Mouse (Mus musculus) neural tube, embryonic 11.5 days (tissue): ENCODE measurements around the gene Hdac7. TPM values are rescaled to one million over a fixed set of nuclear protein-coding genes. Genes with fewer than 3 reads are reported as not detected.

ENCODE experiments used
- ATAC-seq: fragments of 200-750 bp; cut with Nextera tagmentation; 2 replicates; pipeline ENCODE4 v1.8.0; 2017; ENCODE audit warnings: moderate number of reproducible peaks, mild to moderate bottlenecking, moderate TSS enrichment, moderate library complexity; ENCODE audit not compliant: insufficient read depth, low FRiP score, low TSS enrichment
- DNase-seq: peaks from one replicate; pipeline ENCODE4 v3.0.0-alpha.2; 2015; ENCODE audit warnings: low spot score
- H3K27ac ChIP-seq: fragments of 300-500 bp; sonication (generic); 2 replicates; pipeline ENCODE4 v1.5.1; 2014; ENCODE audit warnings: low read depth, mild to moderate bottlenecking, low read length
- H3K27me3 ChIP-seq: fragments of 300-500 bp; sonication (generic); 2 replicates; pipeline ENCODE4 v1.6.1; 2014; ENCODE audit warnings: mild to moderate bottlenecking, low read length, mixed read lengths; ENCODE audit not compliant: control insufficient read depth, insufficient read depth
- H3K36me3 ChIP-seq: fragments of 300-500 bp; sonication (generic); 2 replicates; pipeline ENCODE4 v1.6.1; 2014; ENCODE audit warnings: mild to moderate bottlenecking, low read length, moderate library complexity, mixed read lengths; ENCODE audit not compliant: control insufficient read depth, insufficient read depth
- H3K4me1 ChIP-seq: fragments of 300-500 bp; sonication (generic); 2 replicates; pipeline ENCODE4 v1.6.1; 2014; ENCODE audit warnings: low read length, mixed read lengths; ENCODE audit not compliant: control insufficient read depth, insufficient read depth
- H3K4me2 ChIP-seq: fragments of 300-500 bp; sonication (generic); 2 replicates; pipeline ENCODE4 v1.6.1; 2014; ENCODE audit warnings: low read depth, mild to moderate bottlenecking, moderate library complexity
- H3K4me3 ChIP-seq: fragments of 300-500 bp; sonication (generic); 2 replicates; pipeline ENCODE4 v1.5.1; 2014; ENCODE audit warnings: low read depth, low read length
- H3K9ac ChIP-seq: fragments of 300-500 bp; sonication (generic); 2 replicates; pipeline ENCODE4 v1.6.1; 2014; ENCODE audit warnings: mild to moderate bottlenecking, low read length
- H3K9me3 ChIP-seq: fragments of 300-500 bp; sonication (generic); 2 replicates; pipeline ENCODE4 v1.6.1; 2016; ENCODE audit warnings: low read length; ENCODE audit not compliant: control insufficient read depth
- WGBS: fragments of 180-500 bp; shearing (Covaris S2); extraction: QIAGEN DNeasy Blood & Tissue Kit; methylation state at CpG from one replicate; pipeline ENCODE4 v1.1.7; 2014; 5-methylcytosine and 5-hydroxymethylcytosine counted together
- polyA plus RNA-seq: library from polyadenylated mRNA; unstranded; fragments of >200 nt; fragmentation: Nextera tagmentation; extraction: Ambion mirVana; gene quantifications from 2 replicates; pipeline ENCODE4 v1.2.1, GENCODE M21; 2014

Hdac7 gene
- polyA plus RNA-seq, 1 experiment from 2014 or later: 21.0 TPM

- ATAC-seq: no peak
- Histone ChIP-seq H3K9ac (no peak overlapping the region), H3K4me1 (peaks cover 9% of the 10 kb centered on the region; the same call in 1 of the 2 replicates)
These were observed 62.1 kb downstream of the Hdac7 start for GRCm38 (mm10) chr15:97781961-97782748.

GRCm38 (mm10) chr15:97780611-97781031 is 63.7 kb downstream of the Hdac7 start:
- ATAC-seq: no peak

More at GRCm38 (mm10) chr15:97781961-97782748, 62.1 kb downstream of the Hdac7 start:
- Histone ChIP-seq H3K36me3 (no peaks in the 10 kb centered on the region), H3K4me3 (peak overlapping the region; percentile 15; the same call in 1 of the 2 replicates), H3K27ac (no peak overlapping the region), H3K4me2 (peak overlapping the region; percentile 31), H3K9me3 (no peaks in the 10 kb centered on the region), H3K27me3 (no peaks in the 10 kb centered on the region)
- 7% methylated on average over 24 of the region's 24 CpGs for WGBS
- DNase-seq: peak; percentile 52

GRCm38 (mm10) chr15:97779576-97779975 is 64.7 kb downstream of the Hdac7 start:
- no peak for DNase-seq
- H3K4me2 ChIP-seq: no peak overlapping the region
- no peak overlapping the region for H3K9ac ChIP-seq
- peaks cover 7% of the 10 kb centered on the region; the same call in 1 of the 2 replicates for H3K4me1 ChIP-seq
- WGBS: 73% methylated on average over 1 of the region's 1 CpGs
- no peak for ATAC-seq
- no peak overlapping the region for H3K4me3 ChIP-seq
- H3K27me3 ChIP-seq: no peaks in the 10 kb centered on the region
- no peaks in the 10 kb centered on the region for H3K9me3 ChIP-seq
- H3K36me3 ChIP-seq: no peaks in the 10 kb centered on the region
- no peak overlapping the region for H3K27ac ChIP-seq

More at GRCm38 (mm10) chr15:97780611-97781031, 63.7 kb downstream of the Hdac7 start:
- Histone ChIP-seq H3K36me3 (no peaks in the 10 kb centered on the region), H3K27ac (no peak overlapping the region), H3K27me3 (no peaks in the 10 kb centered on the region), H3K9me3 (no peaks in the 10 kb centered on the region), H3K4me1 (peaks cover 9% of the 10 kb centered on the region; the same call in 1 of the 2 replicates), H3K4me2 (no peak overlapping the region), H3K9ac (no peak overlapping the region), H3K4me3 (no peak overlapping the region)
- DNase-seq: no peak
- WGBS: 75% methylated on average over 12 of the region's 12 CpGs

- Histone ChIP-seq H3K9me3 (no peaks in the 10 kb centered on the region), H3K4me3 (no peak within 1 kb of the TSS), H3K27ac (no peak within 1 kb of the TSS), H3K36me3 (no peaks in the 10 kb centered on the region), H3K9ac (no peak within 1 kb of the TSS), H3K4me2 (no peak within 1 kb of the TSS), H3K27me3 (no peaks in the 10 kb centered on the region), H3K4me1 (peaks cover 7% of the 10 kb centered on the region; the same call in 1 of the 2 replicates)
- DNase-seq (no peak), ATAC-seq (no peak)
- 75% methylated on average over 8 of the region's 8 CpGs for WGBS
These were observed 65.8 kb downstream of the Hdac7 start, which contains the start of gene Slc48a1 for GRCm38 (mm10) chr15:97778311-97779098. Gene Slc48a1, plus strand, starts transcription at chr15:97778520.

GRCm38 (mm10) chr15:97776919-97777318 is 67.4 kb downstream of the Hdac7 start:
- DNase-seq (no peak), ATAC-seq (no peak)
- no peaks in the 10 kb centered on the region for H3K27me3 ChIP-seq
- no peak overlapping the region for H3K4me3 ChIP-seq
- no peak overlapping the region for H3K27ac ChIP-seq
- no peaks in the 10 kb centered on the region for H3K4me1 ChIP-seq
- no peak overlapping the region for H3K9ac ChIP-seq
- no peak overlapping the region for H3K4me2 ChIP-seq
- no peaks in the 10 kb centered on the region for H3K9me3 ChIP-seq
- 77% methylated on average over 6 of the region's 6 CpGs for WGBS
- H3K36me3 ChIP-seq: no peaks in the 10 kb centered on the region

GRCm38 (mm10) chr15:97776514-97776913 is 67.8 kb downstream of the Hdac7 start:
- no peak overlapping the region for H3K9ac ChIP-seq
- H3K4me2 ChIP-seq: no peak overlapping the region
- H3K27ac ChIP-seq: no peak overlapping the region
- no peak overlapping the region for H3K4me3 ChIP-seq
- peak; percentile 63 for DNase-seq
- no peaks in the 10 kb centered on the region for H3K9me3 ChIP-seq
- H3K4me1 ChIP-seq: no peaks in the 10 kb centered on the region
- no peaks in the 10 kb centered on the region for H3K27me3 ChIP-seq
- H3K36me3 ChIP-seq: no peaks in the 10 kb centered on the region
- WGBS: 7% methylated on average over 8 of the region's 8 CpGs
- ATAC-seq: peak; percentile 27; the same call in 1 of the 2 replicates

GRCm38 (mm10) chr15:97773961-97774370 is 70.3 kb downstream of the Hdac7 start:
- Histone ChIP-seq H3K9me3 (no peaks in the 10 kb centered on the region), H3K9ac (no peak overlapping the region), H3K27ac (no peak overlapping the region; the same call in 1 of the 2 replicates), H3K4me1 (no peaks in the 10 kb centered on the region), H3K4me2 (no peak overlapping the region), H3K27me3 (0 out of 2 replicates have a peak, but pooled peaks cover 2% of the 10 kb centered on the region), H3K36me3 (no peaks in the 10 kb centered on the region), H3K4me3 (no peak overlapping the region)
- ATAC-seq: no peak
- 81% methylated on average over 5 of the region's 5 CpGs for WGBS
- DNase-seq: no peak

GRCm38 (mm10) chr15:97773108-97773507 is 71.2 kb downstream of the Hdac7 start:
- no peaks in the 10 kb centered on the region for H3K9me3 ChIP-seq
- H3K4me3 ChIP-seq: no peak overlapping the region
- H3K36me3 ChIP-seq: no peaks in the 10 kb centered on the region
- 0 out of 2 replicates have a peak, but pooled peaks cover under 1% of the 10 kb centered on the region for H3K4me1 ChIP-seq
- ATAC-seq (no peak), DNase-seq (peak; percentile 51)
- H3K9ac ChIP-seq: no peak overlapping the region
- H3K27me3 ChIP-seq: 0 out of 2 replicates have a peak, but pooled peaks cover 2% of the 10 kb centered on the region
- no peak overlapping the region for H3K27ac ChIP-seq
- no peak overlapping the region for H3K4me2 ChIP-seq
- 40% methylated on average over 5 of the region's 5 CpGs for WGBS
